Mouse (Mus musculus): ENCODE data around the gene Ssrp1.

The Ssrp1 gene

DNA sequence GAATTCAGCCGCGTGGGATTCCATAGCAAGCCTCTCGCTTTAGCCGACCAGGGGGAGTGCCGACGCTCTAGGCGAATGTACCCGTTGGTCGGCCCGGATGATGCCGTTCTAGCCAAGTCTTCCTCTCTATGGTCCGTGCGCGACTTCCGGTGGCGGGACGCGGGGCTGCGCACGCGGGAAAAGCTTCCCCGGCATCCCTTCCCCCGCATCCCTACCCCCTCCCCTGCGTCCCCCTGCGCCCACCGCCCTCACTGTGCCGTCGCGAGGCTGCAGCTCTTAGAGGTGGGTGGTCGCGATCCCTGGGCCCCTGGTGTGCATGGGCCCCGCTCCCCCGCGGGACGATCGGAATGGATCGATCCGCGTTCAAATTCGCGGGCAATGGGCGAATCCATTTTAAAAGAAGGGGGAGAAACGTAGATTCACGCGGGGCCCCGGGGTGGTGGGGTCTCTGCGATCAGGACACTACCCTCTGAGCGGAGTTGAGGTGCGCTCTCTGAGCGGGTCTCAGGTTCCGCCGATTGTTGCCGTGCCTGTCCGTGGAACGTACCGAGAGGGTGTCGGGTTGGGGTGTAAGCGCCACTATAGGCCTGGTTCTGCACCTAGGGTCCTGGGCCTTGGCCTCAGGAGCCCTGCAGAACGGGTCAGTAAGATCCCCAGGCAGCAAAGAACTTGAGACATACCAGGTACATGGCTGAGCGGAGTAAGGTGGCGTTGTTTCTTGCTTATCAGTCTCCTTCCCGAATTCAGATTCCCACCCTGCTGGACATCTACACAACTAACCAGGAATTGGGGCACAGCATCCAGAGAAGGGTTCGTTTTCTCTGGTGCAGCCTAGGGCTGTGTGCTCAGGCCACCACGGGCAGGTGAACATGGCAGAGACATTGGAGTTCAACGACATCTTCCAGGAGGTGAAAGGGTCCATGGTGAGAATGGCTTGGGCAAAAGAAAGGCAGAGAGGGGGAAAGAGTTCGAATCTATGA, at the start of gene Ssrp1, which contains the start of gene P2rx3:
Gene Ssrp1, plus strand, starts transcription at position 188 of the 980 bp plus-strand sequence.
Gene P2rx3, minus strand, starts transcription at position 416 of the 980 bp plus-strand sequence.
- DNase-seq (ENCODE audit: low read depth), result peak; percentile 96

GRCm38 (mm10) chr2:84987930-84988329, 49.1 kb upstream of the Ssrp1 start, which contains the start of gene Prg3:
Gene Prg3, plus strand, starts transcription at chr2:84988215.
- no peak for DNase-seq (ENCODE audit: low read depth)

DNA sequence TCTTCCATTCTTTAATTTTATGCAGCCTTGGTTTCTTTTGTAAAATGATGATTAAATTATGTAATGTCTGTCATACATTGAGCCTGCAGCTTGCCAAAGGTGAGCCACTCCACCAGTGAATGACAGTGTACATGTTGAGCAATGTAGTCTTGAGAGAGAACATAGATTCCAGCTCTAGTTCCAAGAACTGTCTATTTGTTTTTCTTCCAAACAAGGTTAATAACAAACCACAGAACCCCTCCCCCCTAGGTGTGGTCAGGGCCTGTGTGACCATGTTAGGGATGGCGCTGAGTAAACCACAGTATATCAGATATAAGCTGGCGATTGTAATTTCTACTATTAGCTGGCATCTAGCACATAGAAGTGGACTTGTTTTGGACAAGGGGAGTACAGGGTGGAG, 40.7 kb upstream of the Ssrp1 start:
- DNase-seq (ENCODE audit: low read depth), result no peak

GRCm38 (mm10) chr2:84999486-85000181, 37.4 kb upstream of the Ssrp1 start:
- DNase-seq (ENCODE audit: low read depth), result no peak

DNA sequence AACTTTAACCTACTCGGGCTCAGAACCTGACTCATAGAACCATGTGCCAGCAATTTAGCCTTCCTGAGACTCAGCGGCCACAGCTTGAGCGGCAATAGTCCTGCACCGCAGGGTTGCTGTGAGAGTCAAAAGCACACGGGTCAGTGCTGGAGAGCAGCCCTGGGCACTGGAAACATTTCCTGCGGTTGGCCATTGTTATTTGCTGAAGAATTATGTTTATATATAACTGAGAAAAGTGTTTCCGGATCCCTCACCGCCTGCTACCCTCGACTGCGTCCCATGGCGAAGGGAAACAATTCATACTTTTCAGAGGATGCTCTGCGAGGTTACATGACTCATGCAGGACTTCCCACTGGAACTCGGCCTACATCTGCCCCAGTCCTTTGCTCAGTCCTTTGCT, 35.5 kb upstream of the Ssrp1 start:
- no peak for DNase-seq (ENCODE audit: low read depth)

GRCm38 (mm10) chr2:85002575-85002974, 34.5 kb upstream of the Ssrp1 start:
- DNase-seq (ENCODE audit: low read depth), result no peak

GRCm38 (mm10) chr2:85004341-85004740, 32.7 kb upstream of the Ssrp1 start:
- DNase-seq (ENCODE audit: low read depth), result no peak

DNA sequence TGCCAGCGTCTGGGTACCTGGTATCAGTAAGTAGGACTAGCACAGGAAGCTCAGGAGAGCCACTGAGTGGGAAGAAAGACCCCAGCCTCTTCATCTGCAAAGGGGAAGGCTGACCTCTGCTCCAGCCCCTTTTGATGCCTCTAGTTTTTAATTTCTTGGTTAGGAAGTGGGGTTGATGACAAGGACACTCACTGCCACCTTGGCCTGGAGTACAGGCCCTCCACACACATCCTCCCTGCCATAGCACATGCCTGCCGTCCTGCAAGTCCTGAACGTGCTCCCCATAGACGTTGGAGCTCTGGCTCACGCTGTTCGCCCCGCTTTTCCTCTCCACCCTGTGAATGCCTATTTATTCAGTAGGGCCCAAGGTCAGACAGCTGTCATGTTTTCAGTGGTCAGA, 30.4 kb upstream of the Ssrp1 start:
- DNase-seq (ENCODE audit: low read depth), result no peak

GRCm38 (mm10) chr2:85007729-85008128, 29.3 kb upstream of the Ssrp1 start:
- peak; percentile 61 for DNase-seq (ENCODE audit: low read depth)

GRCm38 (mm10) chr2:85009212-85009611, 27.8 kb upstream of the Ssrp1 start:
- DNase-seq (ENCODE audit: low read depth), result no peak

DNA sequence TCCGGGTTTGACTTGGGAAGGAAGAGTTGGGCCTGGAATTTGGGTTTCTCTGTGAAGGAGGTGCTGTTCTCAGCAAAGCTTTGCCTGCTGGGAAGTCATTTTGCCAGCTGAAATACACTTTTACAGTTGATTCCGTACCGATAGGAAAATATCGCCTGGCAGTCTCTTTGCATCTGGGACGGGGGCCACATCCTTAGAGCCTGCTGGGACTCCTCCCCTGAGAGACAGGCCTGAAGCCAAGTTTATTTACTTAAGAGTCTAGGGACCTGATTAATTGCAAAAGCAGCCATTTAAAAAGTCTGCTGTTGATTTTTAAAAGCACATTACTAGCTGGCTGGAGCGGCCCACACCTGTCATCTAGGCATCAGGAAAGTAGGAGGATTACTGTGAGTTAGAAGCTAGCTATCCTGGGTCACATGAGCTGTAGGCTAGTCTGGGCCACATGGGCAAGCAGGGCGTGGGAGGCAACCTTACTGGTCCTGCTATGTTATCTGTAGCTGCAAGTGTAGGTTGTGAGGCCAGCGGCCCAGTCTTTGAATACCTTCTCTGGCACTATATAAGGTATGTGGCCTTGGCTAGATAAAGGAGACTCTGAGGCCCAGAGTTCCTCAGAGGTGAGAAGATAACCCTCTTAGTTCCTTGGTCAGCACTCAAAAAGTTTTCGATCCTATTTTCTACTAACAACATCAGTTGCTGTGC, 25.0 kb upstream of the Ssrp1 start:
- no peak for DNase-seq (ENCODE audit: low read depth)

GRCm38 (mm10) chr2:85012679-85013078, 24.4 kb upstream of the Ssrp1 start:
- DNase-seq (ENCODE audit: low read depth), result no peak

DNA sequence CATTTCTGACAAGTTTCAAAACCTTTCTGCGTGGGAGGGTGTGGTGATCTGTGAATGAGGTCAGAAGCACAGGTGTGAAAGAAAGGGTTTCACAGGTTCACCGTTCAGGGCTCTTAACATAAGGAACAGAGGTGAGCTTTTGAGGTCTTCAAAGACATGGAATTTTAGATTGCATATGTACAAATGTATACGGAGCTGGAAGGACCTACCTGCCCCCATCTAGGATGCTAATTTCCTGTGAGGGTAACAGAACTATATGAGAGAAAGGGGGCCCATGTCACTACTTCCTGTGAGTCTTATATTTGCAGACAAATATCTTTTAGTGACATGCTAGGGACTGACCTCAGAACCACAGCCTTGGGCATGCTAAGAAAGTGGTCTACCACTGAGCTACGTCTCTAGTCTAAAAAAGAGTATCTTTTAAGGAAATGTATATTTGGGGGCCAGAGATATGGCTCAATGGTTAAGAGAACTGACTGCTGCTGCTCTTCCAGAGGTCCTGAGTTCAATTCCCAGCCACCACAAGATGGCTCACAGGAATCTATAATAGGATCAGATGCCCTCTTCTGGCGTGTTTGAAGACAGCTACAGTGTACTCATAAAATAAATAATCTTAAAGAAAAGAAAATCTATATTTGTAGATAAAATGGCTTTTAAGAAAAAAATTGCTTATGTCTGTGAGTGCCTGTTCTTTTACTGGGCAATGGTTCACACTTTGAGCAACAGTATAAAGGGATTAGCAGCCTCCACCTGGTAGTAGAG, 23.0 kb upstream of the Ssrp1 start:
- DNase-seq (ENCODE audit: low read depth), result peak; percentile 44

GRCm38 (mm10) chr2:85014588-85014982, 22.4 kb upstream of the Ssrp1 start:
- DNase-seq (ENCODE audit: low read depth), result no peak

DNA sequence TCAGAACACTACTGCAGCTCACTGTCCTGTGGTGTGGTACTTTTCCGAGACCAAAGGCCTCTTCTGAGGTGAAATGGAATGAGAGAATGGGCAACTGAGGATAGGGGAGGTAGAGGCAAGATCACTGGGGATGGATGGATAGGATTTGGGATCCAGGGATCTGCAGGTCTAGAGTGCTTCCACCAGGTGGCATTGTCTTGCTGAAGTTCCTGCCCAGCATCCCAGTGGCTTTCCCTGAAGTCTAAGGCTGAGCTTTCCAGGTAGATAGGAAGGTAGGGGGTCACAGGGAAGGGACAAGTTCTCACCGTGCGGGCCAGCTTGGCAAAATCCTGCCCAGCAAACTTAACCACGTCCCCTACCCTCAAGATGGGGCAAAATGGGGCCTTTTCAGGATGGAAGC, 15.0 kb upstream of the Ssrp1 start:
- DNase-seq (ENCODE audit: low read depth), result no peak

DNA sequence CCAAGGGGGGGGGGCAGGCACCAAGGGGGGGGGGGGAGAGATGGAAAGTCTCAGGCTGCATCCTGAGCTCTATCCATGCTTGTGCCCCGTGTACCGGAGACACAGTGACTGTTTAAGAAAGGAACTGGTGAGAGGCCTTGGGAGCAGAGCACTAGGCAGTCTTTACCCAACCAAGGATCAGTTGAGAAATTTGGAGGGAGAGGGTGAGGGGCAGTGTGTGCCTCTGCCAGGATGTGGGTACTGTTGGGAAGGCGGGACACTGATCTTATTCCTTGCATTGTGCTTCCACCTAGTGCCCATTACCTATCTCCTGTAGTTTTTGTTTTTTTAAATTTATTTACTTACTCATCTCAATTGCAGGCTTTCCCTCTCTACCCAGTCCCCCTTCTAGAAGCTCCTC, 10.9 kb upstream of the Ssrp1 start:
- no peak for DNase-seq (ENCODE audit: low read depth)

- DNase-seq (ENCODE audit: low read depth), result no peak
These were observed 9.8 kb upstream of the Ssrp1 start for GRCm38 (mm10) chr2:85027281-85027680.

DNA sequence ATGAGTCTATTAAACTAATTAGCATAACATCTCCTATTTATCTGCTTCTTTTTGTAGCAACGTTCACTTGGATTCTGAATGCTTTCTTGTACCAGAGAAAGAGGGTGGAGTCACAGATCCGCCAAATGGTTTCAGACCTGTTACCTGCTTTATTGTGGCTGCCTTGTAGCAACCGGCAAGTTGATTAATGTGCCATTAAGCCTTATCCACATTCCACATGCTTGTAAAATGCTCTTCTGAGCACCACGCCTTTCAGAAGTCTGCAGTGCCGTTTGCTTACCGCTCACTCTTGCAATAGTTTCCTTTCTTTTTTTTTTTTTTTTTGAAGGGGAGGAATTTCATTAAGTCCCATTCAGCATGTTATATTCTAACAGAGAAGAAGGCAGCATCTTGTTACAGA, 7.1 kb upstream of the Ssrp1 start:
- DNase-seq (ENCODE audit: low read depth), result no peak

GRCm38 (mm10) chr2:85030989-85031388, 6.0 kb upstream of the Ssrp1 start:
- DNase-seq (ENCODE audit: low read depth), result no peak

GRCm38 (mm10) chr2:85033121-85033520, 3.9 kb upstream of the Ssrp1 start:
- DNase-seq (ENCODE audit: low read depth), result no peak

DNA sequence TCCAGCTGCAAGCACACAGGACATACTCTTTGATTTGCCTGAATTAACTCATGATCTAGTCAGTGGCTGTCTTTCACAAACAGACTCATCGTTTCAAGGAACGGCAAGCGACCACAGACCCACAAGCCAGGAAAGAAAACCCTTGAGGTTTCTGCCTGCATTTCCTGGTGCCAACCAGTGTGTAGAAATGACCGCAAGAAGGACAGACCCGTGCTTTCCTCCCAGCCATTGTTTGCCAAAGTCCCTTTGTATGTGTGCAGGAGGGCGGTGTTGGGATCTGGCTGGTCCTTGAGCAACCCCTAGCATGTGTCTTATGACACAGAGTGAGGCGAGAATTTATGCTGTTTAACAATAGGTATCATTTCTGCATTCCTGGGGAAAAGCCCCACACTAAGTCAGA, 2.9 kb upstream of the Ssrp1 start:
- peak; percentile 16 for DNase-seq (ENCODE audit: low read depth)

Measured in induced T-regulatory cell, adult 2 months (primary cell).